Mouse (Mus musculus): ENCODE results near the gene Asna1. TPM values are rescaled to one million over a fixed set of nuclear protein-coding genes. Genes with fewer than 3 reads are reported as not detected.

Asna1 gene
- total RNA-seq, 1 experiment from 2014 or later, result 95.0 TPM

DNA sequence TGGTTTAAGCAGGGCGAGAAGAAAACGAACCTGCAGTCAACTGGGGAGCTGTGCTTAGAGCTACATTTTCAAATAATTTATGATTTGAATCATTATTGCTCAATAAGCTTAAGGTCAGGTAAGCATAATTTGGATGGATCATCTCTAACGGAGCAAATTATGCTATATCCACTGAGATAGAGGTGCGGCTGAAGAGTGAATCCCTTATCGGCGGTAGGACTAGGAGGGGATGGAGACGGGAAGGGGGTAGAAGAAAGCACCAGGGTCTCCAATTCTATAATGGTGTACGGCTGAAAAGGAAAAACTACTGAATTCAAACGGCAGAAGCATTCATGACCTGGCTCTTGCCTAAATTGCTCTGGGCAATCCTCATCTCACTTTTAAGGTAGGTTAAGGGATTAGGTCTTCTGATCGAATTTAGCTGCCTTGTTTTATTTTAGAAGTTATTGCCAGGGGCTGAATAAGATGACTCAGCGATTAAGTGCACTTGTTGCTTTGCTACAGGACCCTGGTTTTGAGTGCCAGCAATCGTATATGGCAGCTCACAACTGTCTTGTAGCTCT is 10.2 kb upstream of the Asna1 start:
- no peak for DNase-seq

DNA sequence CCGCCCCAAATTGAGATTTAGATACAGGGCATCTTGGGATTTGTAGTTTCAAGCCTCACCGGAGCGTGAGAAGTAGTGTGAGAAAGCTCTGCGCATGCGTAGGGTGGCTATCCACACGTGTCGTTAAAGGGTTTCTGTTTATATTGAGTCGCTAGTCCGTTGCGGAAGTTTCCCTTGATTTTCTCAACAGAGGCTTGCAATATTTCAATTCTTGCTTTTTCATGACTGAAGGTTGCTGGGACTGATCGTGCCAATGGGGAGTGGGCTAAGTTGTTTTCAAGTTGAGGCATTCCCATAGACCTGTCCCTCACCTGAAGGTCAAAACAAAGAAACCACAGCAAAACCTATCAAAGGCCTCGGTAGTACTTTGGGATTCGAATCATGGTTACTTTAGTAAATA is 9.7 kb upstream of the Asna1 start:
- DNase-seq, result peak; percentile 75

DNA sequence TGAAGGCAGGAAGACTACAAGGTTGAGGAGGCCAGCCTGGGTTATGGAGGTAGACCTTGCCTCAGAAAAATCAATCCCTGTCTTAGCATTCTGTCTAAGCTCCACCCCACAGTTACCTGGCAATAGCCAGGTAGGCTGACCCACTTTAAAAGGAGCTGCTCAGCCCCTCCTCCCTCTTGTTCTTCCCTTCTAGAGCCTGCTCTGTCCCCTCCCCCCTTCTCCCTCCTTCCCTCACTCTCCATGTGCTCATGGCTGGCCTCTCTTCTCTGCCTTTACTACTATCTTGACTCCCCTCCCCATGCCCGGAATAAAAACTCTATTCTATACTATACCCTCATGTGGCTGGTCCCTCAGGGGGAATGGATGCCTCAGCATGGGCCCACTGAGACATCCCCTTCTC is 8.8 kb upstream of the Asna1 start:
- no peak for DNase-seq

GRCm38 (mm10) chr8:85032622-85033311 is 7.7 kb upstream of the Asna1 start:
- DNase-seq, result no peak

DNA sequence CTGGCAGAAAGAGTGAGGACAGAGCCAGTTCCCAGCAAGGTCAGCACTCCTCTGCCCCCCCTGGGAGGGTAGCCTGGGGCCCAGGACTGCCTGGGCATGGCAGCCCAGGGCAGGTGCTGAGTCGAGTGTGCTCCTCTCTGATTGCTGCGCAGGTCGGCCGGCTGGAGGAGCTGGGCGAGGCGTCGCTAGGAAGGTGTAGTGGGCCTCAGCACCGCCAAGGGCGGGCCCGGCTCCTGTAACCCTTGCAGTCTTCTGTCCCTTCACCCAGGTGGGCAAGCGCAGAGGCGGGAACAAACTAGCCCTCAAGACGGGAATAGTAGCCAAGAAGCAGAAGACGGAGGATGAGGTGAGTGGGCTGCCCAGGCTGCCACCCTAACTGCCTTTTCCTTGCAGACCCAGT is 4.2 kb upstream of the Asna1 start:
- no peak for DNase-seq

GRCm38 (mm10) chr8:85027922-85028321 is 2.8 kb upstream of the Asna1 start:
- no peak for DNase-seq

GRCm38 (mm10) chr8:85027516-85027855 is 2.4 kb upstream of the Asna1 start:
- DNase-seq, result no peak

GRCm38 (mm10) chr8:85026670-85027515 is 1.8 kb upstream of the Asna1 start, which contains the start of gene Trir:
Trir (plus strand) TSS chr8:85026823.
- DNase-seq, result peak; percentile 95

- DNase-seq, result no peak
These were observed 1.2 kb downstream of the Asna1 start for GRCm38 (mm10) chr8:85023846-85024245.

DNA sequence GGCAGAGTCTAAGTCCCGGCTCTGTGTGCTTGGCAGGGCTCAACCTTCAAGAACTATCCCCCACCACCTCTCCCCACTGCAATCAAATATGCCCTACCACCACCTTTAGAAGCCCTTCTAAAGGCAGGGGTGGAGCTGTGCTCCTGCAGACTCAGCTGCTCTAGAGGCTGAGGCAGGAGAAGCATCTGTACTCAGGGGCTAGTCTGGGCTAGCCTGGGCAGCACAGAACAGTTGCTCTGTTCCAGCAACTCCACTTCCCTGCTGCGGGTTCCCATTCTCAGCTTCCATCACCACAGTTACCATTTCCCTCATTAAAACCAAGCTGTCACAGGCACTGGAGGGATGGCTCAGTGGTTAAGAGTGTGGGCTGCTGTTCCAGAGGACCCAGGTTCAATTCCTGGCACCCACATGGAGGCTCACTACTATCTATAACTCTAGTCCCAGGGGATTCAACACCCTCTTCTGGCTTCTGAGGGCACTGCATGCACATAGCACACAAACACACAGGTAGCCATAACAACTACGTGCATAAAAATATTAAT is 3.5 kb downstream of the Asna1 start:
- DNase-seq, result no peak

DNA sequence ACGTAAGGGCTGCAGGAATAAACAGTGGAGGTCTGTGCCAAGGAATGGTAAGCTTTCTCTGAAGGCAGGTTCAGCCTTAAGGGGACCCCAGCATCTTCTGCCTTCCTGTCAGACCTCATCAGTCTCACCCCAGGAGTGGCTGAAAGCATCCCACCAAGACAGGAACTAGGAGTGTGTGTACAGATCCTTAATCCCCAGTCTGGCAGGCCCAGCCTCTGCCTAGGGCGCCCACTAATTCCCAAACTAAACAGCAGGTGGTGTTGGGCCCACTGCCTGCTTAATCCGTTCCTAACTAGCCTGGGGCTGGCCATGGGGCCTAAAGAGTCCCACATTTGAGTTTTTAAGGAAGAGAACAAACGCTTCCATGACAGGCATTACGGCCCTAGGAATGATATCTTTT is 7.9 kb downstream of the Asna1 start:
- no peak for DNase-seq

DNA sequence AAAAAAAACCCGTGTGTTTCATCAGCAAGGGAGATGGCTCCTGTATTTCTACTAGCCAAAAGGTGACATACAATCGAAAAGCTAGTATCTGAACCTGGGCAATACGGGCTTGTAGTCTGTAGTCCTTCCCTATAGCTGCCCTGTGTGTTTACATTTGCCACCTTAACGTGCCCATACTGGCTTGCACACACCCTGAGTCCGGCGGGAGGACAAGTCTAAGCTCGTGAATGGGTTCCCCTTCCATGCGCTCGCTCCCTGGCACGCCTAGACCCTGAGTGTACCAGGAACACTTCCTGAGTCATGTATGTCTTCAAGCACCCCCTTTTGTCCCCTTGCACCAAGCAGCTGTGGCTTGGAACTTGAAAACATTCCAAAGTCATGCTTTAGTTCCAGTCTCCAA is 8.4 kb downstream of the Asna1 start:
- DNase-seq, result no peak

- no peak for DNase-seq
These were observed 10.7 kb downstream of the Asna1 start, which contains the start of gene Best2 for GRCm38 (mm10) chr8:85014431-85014830. Best2 (minus strand) TSS chr8:85014531.

DNA sequence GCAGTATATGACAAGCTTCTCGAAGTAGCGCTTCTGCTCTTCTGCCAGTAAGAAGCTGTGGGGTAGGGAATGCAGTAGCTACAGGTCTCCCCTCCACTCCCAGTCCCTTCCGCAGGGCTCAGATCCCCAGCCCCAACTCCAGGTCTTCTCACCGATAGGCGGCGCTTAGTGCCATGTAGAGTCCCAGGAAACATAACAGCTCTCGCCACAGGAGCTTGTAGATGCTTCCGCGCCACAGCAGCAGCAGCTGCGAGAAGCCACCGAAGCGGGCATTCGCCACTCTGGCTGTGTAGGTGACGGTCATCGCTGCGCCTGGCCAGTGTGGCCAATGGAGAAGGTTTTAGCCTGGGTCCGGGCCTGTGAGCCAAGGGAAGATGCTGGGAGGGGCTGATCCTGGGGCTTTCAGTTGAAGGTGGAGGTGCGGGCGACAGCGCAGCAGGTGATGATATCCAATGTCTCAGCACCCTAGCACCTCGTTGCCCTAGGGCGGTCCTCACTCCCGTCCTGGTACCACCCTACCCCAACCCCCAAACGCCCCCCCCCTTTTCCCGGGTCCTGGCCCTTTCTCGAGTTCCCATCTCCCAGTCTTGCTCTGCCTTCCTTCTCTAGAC is 11.7 kb downstream of the Asna1 start:
- peak; percentile 68 for DNase-seq

DNA sequence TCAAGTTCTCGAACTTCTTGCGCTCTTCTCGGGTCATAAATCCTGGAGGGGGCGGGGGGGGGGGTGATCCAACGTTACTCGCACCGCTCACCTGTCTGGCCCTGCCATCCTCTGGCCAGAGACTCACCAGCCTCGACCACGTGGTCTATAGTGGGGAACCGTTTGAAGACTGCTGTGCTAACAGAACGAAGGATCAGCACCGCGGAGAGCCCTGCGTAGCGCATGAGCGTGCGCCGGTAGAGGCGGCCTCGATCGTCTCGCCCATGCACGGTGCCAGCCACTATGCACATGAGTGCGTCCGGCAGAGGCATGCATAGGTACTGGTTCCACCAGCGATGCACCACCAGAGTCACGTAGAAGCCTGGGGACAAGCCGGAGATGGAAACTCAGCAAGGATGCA is 13.8 kb downstream of the Asna1 start:
- no peak for DNase-seq

GRCm38 (mm10) chr8:85007686-85008085 is 17.4 kb downstream of the Asna1 start:
- DNase-seq, result peak; percentile 58

DNA sequence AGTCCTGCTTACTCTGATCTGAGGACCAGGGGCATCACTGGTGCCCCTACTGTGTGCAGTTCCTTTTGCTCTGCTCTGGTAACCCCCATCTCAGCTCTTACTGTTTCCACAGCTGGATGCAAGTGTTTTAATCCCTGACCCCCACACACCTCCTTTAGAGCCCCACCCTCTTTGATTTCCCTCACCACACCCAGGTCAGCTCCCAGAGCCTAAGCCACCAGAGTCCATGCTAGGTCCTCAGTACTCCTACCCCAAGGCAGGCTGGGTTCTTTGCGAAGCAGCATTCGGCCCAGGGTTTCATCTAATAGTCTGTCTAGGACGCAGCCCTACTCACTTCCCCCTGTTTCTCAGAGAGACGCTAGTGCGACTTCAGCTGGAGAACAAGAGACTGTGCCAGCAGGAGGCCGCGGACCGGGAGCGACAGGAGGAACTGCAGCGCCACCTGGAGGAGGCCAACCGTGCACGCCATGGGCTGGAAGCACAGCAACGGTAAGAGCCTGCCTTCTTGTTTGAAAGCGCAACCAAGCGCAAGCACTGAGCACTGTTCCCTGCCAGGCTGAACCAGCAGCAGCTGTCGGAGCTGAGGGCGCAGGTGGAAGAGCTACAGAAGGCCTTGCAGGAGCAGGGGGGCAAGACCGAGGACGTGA is 27.3 kb downstream of the Asna1 start:
- peak; percentile 93 for DNase-seq

DNA sequence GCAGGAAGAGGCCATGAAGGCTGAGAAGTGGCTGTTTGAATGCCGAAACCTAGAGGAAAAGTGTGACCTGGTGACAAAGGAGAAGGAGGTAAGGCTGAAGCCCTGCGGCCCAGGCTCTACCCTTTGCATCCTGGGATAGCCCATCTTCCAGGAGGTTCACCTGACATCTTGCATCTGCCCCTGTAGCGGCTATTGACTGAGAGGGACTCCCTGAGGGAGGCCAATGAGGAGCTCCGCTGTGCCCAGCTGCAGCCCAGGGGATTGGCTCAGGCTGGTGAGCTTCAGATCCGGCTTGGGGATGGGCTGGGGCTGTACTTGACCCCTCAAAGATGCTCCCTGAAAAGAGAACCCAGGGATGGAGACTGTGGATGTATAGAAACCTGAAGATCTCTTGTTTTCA is 28.1 kb downstream of the Asna1 start:
- no peak for DNase-seq

DNA sequence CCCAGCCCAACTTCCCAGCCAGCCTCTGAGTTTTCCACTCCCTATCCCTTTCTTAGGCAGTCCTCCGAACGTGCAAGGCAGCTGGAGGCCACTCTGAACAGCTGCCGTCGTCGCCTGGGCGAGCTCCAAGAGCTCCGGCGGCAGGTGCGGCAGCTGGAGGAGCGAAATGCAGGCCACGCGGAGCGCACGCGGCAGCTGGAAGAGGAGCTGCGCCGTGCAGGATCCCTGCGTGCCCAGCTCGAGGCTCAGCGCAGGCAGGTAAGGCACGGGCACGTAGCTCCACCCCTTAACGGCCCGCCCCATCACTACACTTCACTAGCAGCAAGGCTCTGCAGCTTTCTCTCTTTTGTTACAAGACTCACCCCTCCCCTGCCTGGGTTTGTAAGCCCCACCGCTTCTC is 29.4 kb downstream of the Asna1 start:
- DNase-seq, result no peak

GRCm38 (mm10) chr8:84994375-84994774 is 30.7 kb downstream of the Asna1 start:
- no peak for DNase-seq

GRCm38 (mm10) chr8:84990836-84991235 is 34.2 kb downstream of the Asna1 start:
- DNase-seq, result no peak

GRCm38 (mm10) chr8:84990349-84990748 is 34.7 kb downstream of the Asna1 start, which contains the start of gene Hook2:
Hook2 (plus strand) TSS chr8:84990603.
- peak; percentile 93 for DNase-seq

Measured in adrenal gland, postnatal 25 days (tissue).